In the genomic region with DNA sequence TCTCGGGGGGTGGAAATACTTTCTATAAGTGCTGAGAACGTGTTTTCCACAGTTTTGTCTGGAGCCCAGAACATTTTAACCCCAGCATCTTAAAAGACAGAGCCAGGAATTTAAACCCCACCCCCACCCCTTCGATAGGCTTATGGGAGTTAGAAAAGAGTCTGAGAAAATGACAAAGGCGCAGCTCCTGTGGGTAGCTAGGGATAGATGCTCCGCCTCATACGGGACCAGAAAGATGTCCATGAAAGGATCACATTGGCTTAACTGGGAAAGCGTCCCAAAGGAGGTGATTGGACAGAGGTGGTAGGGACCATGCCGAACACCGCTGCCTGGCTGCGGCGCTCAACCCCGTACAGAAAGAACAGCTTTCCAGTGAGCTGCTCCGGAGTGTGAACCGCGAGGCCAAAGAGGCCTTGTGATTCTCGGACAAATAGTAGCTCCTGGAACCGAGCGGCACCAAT, we compare ENCODE assay signal across 8 mouse cellular contexts. TPM values are rescaled to one million over a fixed set of nuclear protein-coding genes. Genes with fewer than 3 reads are reported as not detected.
DNase-seq lines count a peak whose midpoint lies in the region; ATAC-seq and TF ChIP-seq lines count a peak whose summit lies in the region.

No protein-coding gene starts in this region.

- TF ChIP-seq CTCF in bone marrow macrophage, adult 2 months (IDR thresholded peaks at IDR 0.05; ENCODE audit: low read depth, low read length), result no peak

- DNase-seq in kidney, adult 18-20 months, result peak; percentile 38
- no peak for DNase-seq in kidney, adult 11 months
- peak; percentile 57 for DNase-seq in forebrain, embryonic 10.5 days (ENCODE audit: extremely low spot score, low spot score)
- DNase-seq in limb, embryonic 11.5 days (ENCODE audit: low spot score), result peak; percentile 73

- H3K9me3 ChIP-seq in forebrain, embryonic 10.5 days, result no peaks in the 10 kb centered on the region
- H3K9me3 ChIP-seq in hindbrain, embryonic 12.5 days (replicated peaks), result 0 out of 2 replicates have a peak, but pooled peaks cover under 1% of the 10 kb centered on the region
- H3K9me3 ChIP-seq in limb, embryonic 11.5 days (ENCODE audit: control insufficient read depth, low read length), result no peaks in the 10 kb centered on the region

- TF ChIP-seq POLR2A in bone marrow macrophage, adult 2 months (IDR thresholded peaks at IDR 0.05; ENCODE audit: borderline replicate concordance, low read depth, low read length), result no peak

- WGBS in forebrain, embryonic 10.5 days, result 1% methylated on average over 18 of the region's 18 CpGs
- 2% methylated on average over 18 of the region's 18 CpGs for WGBS in hindbrain, embryonic 12.5 days
- WGBS in limb, embryonic 11.5 days, result under 1% methylated on average over 18 of the region's 18 CpGs

- ATAC-seq in hindbrain, embryonic 12.5 days (ENCODE audit: low FRiP score), result peak; percentile 55
- ATAC-seq in limb, embryonic 11.5 days (ENCODE audit: insufficient number of reproducible peaks, low FRiP score, low TSS enrichment, low read depth), result peak; percentile 42
- ATAC-seq in monocyte, adult 5-6 weeks (replicated peaks; ENCODE audit: insufficient number of reproducible peaks, low FRiP score, low TSS enrichment, poor library complexity, severe bottlenecking), result 0 out of 2 replicates have a peak, but pooled peaks have one; percentile 1
- ATAC-seq in megakaryocyte progenitor cell, adult 5-6 weeks (replicated peaks; ENCODE audit: poor library complexity), result no peak; the same call in 1 of the 2 replicates

- H3K27me3 ChIP-seq in forebrain, embryonic 10.5 days (ENCODE audit: poor library complexity, severe bottlenecking), result peaks cover 18% of the 10 kb centered on the region
- H3K27me3 ChIP-seq in hindbrain, embryonic 12.5 days, result peaks cover 15% of the 10 kb centered on the region; the same call in 1 of the 2 replicates
- H3K27me3 ChIP-seq in limb, embryonic 11.5 days (ENCODE audit: control insufficient read depth, insufficient read depth, low read length), result no peaks in the 10 kb centered on the region

- no peaks in the 10 kb centered on the region for H3K36me3 ChIP-seq in forebrain, embryonic 10.5 days (replicated peaks)
- H3K36me3 ChIP-seq in hindbrain, embryonic 12.5 days, result no peaks in the 10 kb centered on the region
- no peaks in the 10 kb centered on the region for H3K36me3 ChIP-seq in limb, embryonic 11.5 days (ENCODE audit: control insufficient read depth, insufficient read depth, low read length)

- H3K4me2 ChIP-seq in hindbrain, embryonic 12.5 days (replicated peaks), result peak overlapping the region; percentile 77
- H3K4me2 ChIP-seq in limb, embryonic 11.5 days (ENCODE audit: low read depth, severe bottlenecking), result peak overlapping the region; percentile 86

- H3K4me3 ChIP-seq in bone marrow macrophage, adult 2 months (ENCODE audit: insufficient read depth, low read length), result peak overlapping the region; percentile 58
- peak overlapping the region; percentile 54 for H3K4me3 ChIP-seq in forebrain, embryonic 10.5 days
- H3K4me3 ChIP-seq in hindbrain, embryonic 12.5 days, result peak overlapping the region; percentile 40
- peak overlapping the region; percentile 42 for H3K4me3 ChIP-seq in limb, embryonic 11.5 days (ENCODE audit: low read depth, low read length)

- peaks cover 25% of the 10 kb centered on the region for H3K4me1 ChIP-seq in bone marrow macrophage, adult 2 months (ENCODE audit: control insufficient read depth, insufficient read depth, low read length)
- peaks cover 35% of the 10 kb centered on the region for H3K4me1 ChIP-seq in forebrain, embryonic 10.5 days
- peaks cover 13% of the 10 kb centered on the region for H3K4me1 ChIP-seq in hindbrain, embryonic 12.5 days
- peaks cover 12% of the 10 kb centered on the region for H3K4me1 ChIP-seq in limb, embryonic 11.5 days (ENCODE audit: control insufficient read depth, insufficient read depth, low read length)

- no peak overlapping the region for H3K27ac ChIP-seq in bone marrow macrophage, adult 2 months (ENCODE audit: insufficient read depth, low read depth, low read length)
- peak overlapping the region; percentile 88 for H3K27ac ChIP-seq in forebrain, embryonic 10.5 days
- H3K27ac ChIP-seq in hindbrain, embryonic 12.5 days, result peak overlapping the region; percentile 79
- H3K27ac ChIP-seq in limb, embryonic 11.5 days (replicated peaks; ENCODE audit: low read depth, low read length), result peak overlapping the region; percentile 56; the same call in 1 of the 2 replicates

- H3K9ac ChIP-seq in hindbrain, embryonic 12.5 days, result peak overlapping the region; percentile 60
- peak overlapping the region; percentile 64 for H3K9ac ChIP-seq in limb, embryonic 11.5 days (ENCODE audit: low read length)

RNA-seq across cellular contexts. Expression of gene Kdm7a, which starts 50.6 kb away (rescaled TPM):
- polyA plus RNA-seq in bone marrow macrophage, adult 2 months (2012; ENCODE audit: insufficient read depth, insufficient read length, missing spikeins), result 26.3 and 29.3 TPM in 2 replicates
- polyA plus RNA-seq in forebrain, embryonic 10.5 days (2016; fragmentation: Nextera tagmentation; extraction: Ambion mirVana), result 9.7 and 9.8 TPM in 2 replicates
- polyA plus RNA-seq in hindbrain, embryonic 12.5 days (2016; fragmentation: Nextera tagmentation; extraction: Ambion mirVana), result 21.3 and 22.2 TPM in 2 replicates
- polyA plus RNA-seq in limb, embryonic 11.5 days (2014; fragmentation: Nextera tagmentation; extraction: Ambion mirVana), result 10.7 and 11.8 TPM in 2 replicates
- total RNA-seq in monocyte, adult 5-6 weeks (2017), result 102 to 109 TPM (median 106 TPM) in 3 replicates
- 11.4 and 12.5 TPM in 2 replicates for total RNA-seq in megakaryocyte progenitor cell, adult 5-6 weeks (2015)
- 9.0 and 11.4 TPM in 2 replicates for total RNA-seq in megakaryocyte progenitor cell, adult 5-6 weeks (2017)
